Mouse (Mus musculus) left cerebral cortex, adult 9 months (tissue): ENCODE measurements around the gene Abhd8.
A peak's percentile ranks its signal among the peaks of the same experiment; 100 is the strongest.

Experiments used
- DNase-seq, 2 experiments: peaks; one replicate each; pipeline ENCODE4 v3.0.0; 2022; ENCODE audit warnings: low spot score in 2 of 2

The Abhd8 gene

GRCm38 (mm10) chr8:71477196-71477845 is 13.9 kb upstream of the Abhd8 start:
- DNase-seq, result no peak

DNA sequence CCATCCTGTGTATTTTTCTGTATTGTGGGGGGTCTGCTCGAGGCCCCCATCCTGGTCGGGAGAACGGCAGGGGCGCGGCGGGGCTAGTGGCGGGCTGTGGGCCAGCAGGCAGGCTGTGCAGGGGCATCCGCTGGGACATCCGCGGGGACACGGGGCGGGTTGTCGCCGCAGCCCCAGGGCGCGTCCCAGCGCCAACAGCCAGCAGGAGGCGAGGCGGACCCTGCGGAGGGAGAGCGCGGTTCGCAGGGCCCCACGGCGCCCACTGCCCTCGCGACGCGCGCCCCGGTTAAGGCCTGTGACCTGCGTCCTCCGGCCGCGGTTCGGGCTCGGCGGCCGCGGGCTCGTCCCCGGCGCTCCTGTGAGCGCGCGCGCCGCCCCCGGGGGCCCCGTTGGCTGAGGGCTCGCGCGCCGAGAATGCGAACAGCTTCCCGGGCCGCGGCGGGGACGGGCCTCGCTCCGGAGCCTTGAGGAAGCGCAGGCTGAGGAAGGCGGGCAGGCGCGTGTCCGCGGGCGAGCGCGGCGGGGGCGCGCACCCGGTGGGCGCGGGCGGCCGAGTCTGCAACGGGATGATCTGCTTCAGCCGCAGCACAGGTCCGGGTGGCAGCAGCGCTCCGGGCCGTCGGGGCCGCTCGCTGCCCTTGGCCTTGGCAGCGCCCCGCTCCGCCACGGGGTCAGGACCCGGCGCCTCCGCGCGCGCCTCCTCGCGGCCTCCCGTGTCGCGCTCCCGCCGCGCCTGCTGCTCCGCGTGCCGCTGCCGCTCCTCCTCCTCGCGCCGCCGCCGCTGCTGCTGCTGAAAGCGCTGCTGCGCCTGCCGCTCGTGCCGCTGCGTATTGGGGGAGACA is 12.9 kb upstream of the Abhd8 start:
- peak in 1 of 2 experiments; percentile 75 for DNase-seq

DNA sequence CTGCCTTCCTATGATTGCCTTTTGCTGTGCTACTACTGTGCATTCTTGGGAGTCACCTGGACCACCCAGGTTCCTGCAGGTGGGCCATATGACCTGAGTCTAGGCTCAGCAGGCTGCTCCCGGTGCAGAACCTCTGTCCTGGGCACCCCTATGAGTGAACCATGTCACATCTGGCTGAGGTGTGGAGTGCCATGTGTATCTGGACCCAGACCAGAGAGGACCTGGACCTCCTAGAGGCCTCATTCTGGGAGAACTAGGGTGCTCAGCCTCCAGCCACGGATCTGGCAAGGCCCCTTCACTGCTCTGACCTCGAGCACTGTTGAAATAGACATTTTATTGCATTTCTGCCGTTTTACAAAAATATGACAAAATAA is 12.2 kb upstream of the Abhd8 start:
- DNase-seq, result no peak

DNA sequence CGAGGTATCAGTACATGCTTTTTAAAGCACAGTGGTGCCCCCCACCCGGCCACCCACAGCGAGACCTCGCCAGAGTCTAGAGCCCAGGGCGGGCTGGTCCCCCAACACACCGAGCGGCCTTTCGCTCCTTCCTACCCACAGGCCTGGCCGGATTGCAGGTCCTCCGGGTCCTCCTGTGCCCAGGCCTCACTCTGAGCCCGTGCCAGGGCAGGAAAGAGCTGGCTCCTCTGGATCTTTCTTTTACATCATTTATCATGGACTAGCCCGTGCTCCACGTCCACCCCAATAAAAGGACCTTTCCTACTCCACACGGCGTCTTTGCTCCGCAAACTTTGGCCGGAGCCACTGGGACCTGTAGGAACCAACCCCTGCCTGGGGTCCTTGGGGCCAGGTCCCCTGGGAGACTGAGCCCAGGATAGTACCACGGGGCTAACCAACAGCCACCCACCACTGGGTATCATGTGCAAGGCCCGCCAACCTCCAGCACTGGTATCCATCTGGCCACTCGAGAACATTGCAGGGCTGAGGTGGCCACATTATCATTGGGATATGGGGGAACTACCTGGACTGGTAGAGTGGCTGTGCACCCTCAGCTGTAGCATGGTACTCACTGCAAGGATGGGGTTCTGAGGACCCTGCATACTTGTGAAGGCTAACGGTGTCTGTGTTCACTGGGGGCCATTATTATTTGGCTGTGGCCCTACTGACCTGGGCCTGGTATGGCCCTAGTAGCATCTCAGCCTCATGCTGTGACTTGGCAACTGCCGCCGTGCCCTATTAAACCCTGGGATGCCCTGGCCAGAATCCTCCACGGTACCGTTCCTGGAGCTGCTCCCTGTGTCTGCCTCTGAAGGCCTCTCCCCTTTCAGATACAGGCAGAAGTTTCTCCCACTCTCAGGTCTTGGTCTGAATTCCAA is 11.6 kb upstream of the Abhd8 start:
- no peak for DNase-seq

- no peak for DNase-seq
Measured at GRCm38 (mm10) chr8:71474344-71474743, 10.9 kb upstream of the Abhd8 start.

GRCm38 (mm10) chr8:71472601-71473386 is 9.3 kb upstream of the Abhd8 start:
- no peak for DNase-seq

- DNase-seq, result no peak
Measured at GRCm38 (mm10) chr8:71471861-71472260, 8.4 kb upstream of the Abhd8 start.

- no peak for DNase-seq
Measured at GRCm38 (mm10) chr8:71470913-71471255, 7.4 kb upstream of the Abhd8 start.

GRCm38 (mm10) chr8:71470146-71470912 is 6.9 kb upstream of the Abhd8 start:
- no peak for DNase-seq

DNA sequence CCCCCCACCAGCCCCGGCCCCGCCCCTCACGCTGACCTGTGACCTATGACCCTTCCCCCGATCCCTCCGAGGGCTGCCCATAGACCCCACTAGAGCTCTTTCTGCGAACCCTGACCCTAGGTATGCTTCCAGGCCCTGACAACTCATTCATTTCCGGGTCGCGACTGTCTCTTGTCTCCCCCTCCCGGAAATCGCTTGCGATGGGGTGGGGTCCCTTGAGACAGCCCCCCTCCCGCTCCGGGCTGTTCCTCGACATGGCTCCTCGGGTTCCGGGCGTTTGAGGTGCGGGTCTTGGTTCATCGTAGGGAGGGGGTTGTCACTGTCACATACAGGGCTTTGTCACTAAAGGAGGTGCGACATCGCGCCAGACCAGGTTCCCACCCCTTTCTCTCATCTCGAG is 6.0 kb upstream of the Abhd8 start:
- DNase-seq, result peak in 1 of 2 experiments; percentile 64

DNA sequence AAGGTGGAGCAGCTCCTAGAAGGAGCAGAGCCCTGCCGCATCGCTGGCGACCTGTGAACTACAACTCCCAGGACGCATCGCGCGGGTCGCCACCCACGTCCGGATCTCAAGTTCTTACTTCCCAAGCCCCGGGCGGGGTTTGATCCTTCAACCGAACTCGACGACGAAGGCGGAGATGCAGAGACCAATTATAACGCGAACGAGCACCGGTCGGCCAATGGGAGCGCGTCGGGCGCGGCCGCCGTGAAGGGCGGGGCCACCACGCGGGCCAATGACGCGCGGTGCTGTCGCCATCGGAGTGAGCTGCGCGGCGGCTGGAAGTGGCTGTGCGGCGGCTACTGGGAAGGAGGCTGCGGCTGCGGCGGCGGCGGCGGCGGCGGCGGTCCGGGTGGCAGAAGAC is 5.5 kb upstream of the Abhd8 start, which contains the start of gene Dda1:
Gene Dda1 (plus strand): TSS at position 284 of the 400 bp plus-strand sequence.
- peak; percentile 98 to 99 for DNase-seq

DNA sequence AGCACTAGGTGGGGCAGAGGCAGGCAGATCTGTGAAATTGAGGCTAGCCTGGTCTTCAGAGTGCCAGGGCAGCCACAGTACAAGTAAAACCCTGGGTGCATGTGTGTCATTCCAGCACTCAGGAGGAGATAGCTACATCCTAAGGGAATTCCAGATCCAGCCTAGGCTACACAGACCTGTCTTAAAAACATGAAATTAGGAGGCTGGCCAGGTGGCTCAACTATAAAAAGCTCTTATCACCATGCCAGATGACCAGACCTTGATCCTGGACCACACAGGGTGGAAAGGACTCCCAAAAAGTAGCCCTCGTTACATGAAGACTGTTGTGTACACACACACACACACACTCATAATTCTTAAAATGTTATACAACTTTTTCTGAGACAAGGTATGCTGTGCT is 4.5 kb upstream of the Abhd8 start:
- no peak for DNase-seq

DNA sequence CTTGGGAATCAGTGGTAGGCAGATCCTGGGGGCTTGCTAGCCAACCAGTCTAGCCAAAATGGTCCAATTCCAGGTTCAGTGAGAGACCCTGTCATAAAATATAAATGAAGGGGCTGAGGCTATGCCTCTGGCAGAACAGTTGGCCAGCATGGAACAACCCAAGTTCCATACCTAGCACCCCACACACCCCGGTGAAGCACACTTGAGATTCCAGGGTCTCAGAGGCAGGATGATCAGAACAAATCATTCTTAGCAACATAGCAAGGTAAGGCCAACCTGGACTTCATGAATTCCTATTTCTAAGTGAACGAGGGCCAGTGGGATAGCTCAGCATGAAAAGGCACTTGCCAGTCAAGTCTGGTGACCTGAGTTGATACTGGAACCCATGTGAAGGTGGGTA is 3.7 kb upstream of the Abhd8 start:
- DNase-seq, result no peak

GRCm38 (mm10) chr8:71466198-71466597 is 2.7 kb upstream of the Abhd8 start:
- DNase-seq, result no peak

- DNase-seq, result no peak
Measured at GRCm38 (mm10) chr8:71465733-71466132, 2.3 kb upstream of the Abhd8 start.

GRCm38 (mm10) chr8:71464513-71465500 is 1.4 kb upstream of the Abhd8 start, which contains the start of gene Mrpl34:
Gene Mrpl34 (plus strand): TSS chr8:71464959.
- DNase-seq, result peak; percentile 100

DNA sequence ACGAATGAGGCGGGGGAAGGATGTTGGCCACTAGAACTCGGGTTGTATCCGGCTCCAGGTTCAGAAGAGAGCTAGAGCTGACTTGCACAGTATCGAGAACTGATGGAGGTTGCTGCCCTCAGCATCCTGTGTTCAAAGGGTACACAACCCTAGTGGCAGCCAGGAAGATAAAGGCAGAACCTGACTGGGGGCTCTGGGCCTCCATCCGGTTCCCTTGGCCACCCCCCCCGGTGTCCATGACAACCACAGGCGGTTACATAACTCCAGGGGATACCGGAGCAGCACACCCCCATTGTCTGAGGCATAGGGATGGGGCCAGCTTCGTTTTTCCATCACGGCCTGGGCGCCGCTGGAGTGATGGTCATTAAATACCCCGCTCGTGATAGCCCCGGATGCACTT is 669 bp downstream of the Abhd8 start:
- peak in 1 of 2 experiments; percentile 63 for DNase-seq

DNA sequence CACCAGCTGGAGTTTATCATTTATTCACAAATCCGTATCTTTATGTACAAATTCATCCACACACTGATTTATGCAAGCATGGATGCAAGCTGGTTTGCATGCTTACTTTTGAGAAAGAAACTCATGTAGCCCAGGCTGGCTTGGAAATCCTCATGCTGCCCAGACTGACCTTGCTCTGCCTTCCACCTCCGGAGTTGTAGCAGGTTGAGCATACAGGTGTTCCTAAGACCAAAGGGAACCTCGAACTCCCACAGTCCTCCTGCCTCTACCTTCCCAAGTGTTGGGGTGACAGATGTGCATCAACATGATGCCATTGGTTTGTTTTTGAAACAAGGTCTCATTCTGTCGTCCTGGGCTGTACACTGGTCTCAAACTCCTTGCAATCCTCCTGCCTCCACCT is 1.3 kb downstream of the Abhd8 start:
- no peak for DNase-seq

- DNase-seq, result no peak
Measured at GRCm38 (mm10) chr8:71461152-71461840, 2.2 kb downstream of the Abhd8 start.
